Mouse (Mus musculus) small intestine, adult 2 months (tissue): ENCODE measurements around the gene Gm5269. TPM values are rescaled to one million over a fixed set of nuclear protein-coding genes. Genes with fewer than 3 reads are reported as not detected.

ENCODE experiments used
- H3K27ac ChIP-seq: fragments of 200-500 bp; 2 replicates; pipeline ENCODE4 v1.5.1; 2012; ENCODE audit warnings: low read depth, low read length, control low read depth, inconsistent platforms; ENCODE audit not compliant: insufficient read depth
- H3K27me3 ChIP-seq: fragments of 200-500 bp; 2 replicates; pipeline ENCODE4 v1.6.1; 2012; ENCODE audit warnings: mild to moderate bottlenecking, moderate library complexity, low read length, inconsistent platforms; ENCODE audit not compliant: control insufficient read depth, insufficient read depth
- H3K36me3 ChIP-seq: fragments of 200-500 bp; 2 replicates; pipeline ENCODE4 v1.6.1; 2012; ENCODE audit warnings: mild to moderate bottlenecking, low read length, control low read depth, inconsistent platforms; ENCODE audit not compliant: control insufficient read depth, insufficient read depth
- H3K4me1 ChIP-seq: fragments of 200-500 bp; 2 replicates; pipeline ENCODE4 v1.6.1; 2012; ENCODE audit warnings: low read length, inconsistent platforms, mixed read lengths; ENCODE audit not compliant: control insufficient read depth, insufficient read depth, insufficient read length
- H3K4me3 ChIP-seq: fragments of 200-500 bp; 2 replicates; pipeline ENCODE4 v1.5.1; 2012; ENCODE audit warnings: low read depth, mild to moderate bottlenecking, control low read depth, inconsistent platforms, low read length, moderate library complexity
- CTCF ChIP-seq: fragments of 200-500 bp; IDR thresholded peaks from 2 replicates; pipeline ENCODE4 v1.5.1; 2012; ENCODE audit warnings: low read depth, mild to moderate bottlenecking, control low read depth, inconsistent platforms, low read length, moderate library complexity, mixed read lengths; ENCODE audit not compliant: insufficient replicate concordance, insufficient read length; ENCODE audit errors: extremely low read depth
- POLR2A ChIP-seq: fragments of 200-500 bp; IDR thresholded peaks from 2 replicates; pipeline ENCODE4 v1.6.1; 2012; ENCODE audit warnings: low read depth, mild to moderate bottlenecking, control low read depth, inconsistent platforms, low read length, moderate library complexity
- WGBS: fragments of 180-500 bp; shearing (Covaris S2); methylation state at CpG from one replicate; pipeline ENCODE4 v1.1.7; 2018; 5-methylcytosine and 5-hydroxymethylcytosine counted together
- polyA plus RNA-seq: library from polyadenylated mRNA; depleted of rRNA; stranded (reverse); fragments of >200 nt; gene quantifications from 2 replicates; pipeline ENCODE4 v1.2.3, GENCODE M21; 2012

Gene Gm5269
- polyA plus RNA-seq, 1 experiment: not detected

GRCm38 (mm10) chr1:45923306-45923705 is 33.2 kb upstream of the Gm5269 start:
- 61% methylated on average over 4 of the region's 4 CpGs for WGBS
- Histone ChIP-seq H3K4me1 (0 out of 2 replicates have a peak, but pooled peaks cover 2% of the 10 kb centered on the region), H3K27ac (no peak overlapping the region), H3K36me3 (no peaks in the 10 kb centered on the region; the same call in 1 of the 2 replicates), H3K4me3 (no peak overlapping the region), H3K27me3 (0 out of 2 replicates have a peak, but pooled peaks cover 3% of the 10 kb centered on the region)
- TF ChIP-seq POLR2A (no peak), CTCF (no peak)

DNA sequence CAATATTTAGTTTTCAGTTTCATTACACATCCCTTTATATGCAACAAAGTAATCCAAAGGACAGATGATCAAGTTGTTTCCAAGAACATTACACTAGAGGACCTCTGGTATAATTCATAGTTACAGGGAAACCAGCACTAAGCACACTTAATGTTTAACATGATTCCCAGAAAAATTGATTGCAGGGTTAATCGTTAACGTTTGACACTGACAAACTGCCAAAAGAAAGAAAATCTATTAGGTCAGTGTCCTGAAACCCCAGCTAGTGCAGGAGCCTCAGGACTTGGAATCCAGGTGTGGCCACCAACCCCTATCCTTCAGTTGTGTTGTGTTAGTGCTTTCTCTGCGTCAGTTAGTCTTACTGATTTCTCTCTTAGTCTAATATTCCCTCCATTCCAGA is 30.6 kb upstream of the Gm5269 start:
- no peak for TF ChIP-seq CTCF
- no peak for TF ChIP-seq POLR2A
- Histone ChIP-seq H3K27ac (no peak overlapping the region), H3K27me3 (0 out of 2 replicates have a peak, but pooled peaks cover 3% of the 10 kb centered on the region), H3K4me1 (no peaks in the 10 kb centered on the region), H3K36me3 (peaks cover 2% of the 10 kb centered on the region; the same call in 1 of the 2 replicates), H3K4me3 (no peak overlapping the region)
- WGBS: 26% methylated on average over 3 of the region's 3 CpGs

- H3K27me3 ChIP-seq: 0 out of 2 replicates have a peak, but pooled peaks cover 3% of the 10 kb centered on the region
- no peak overlapping the region for H3K4me3 ChIP-seq
- peaks cover 4% of the 10 kb centered on the region for H3K36me3 ChIP-seq
- H3K4me1 ChIP-seq: no peaks in the 10 kb centered on the region
- 95% methylated on average over 1 of the region's 1 CpGs for WGBS
- H3K27ac ChIP-seq: no peak overlapping the region
- TF ChIP-seq POLR2A (no peak), CTCF (no peak)
Measured at GRCm38 (mm10) chr1:45919752-45920151, 29.7 kb upstream of the Gm5269 start.

GRCm38 (mm10) chr1:45917136-45917803 is 27.2 kb upstream of the Gm5269 start:
- no peaks in the 10 kb centered on the region for H3K27me3 ChIP-seq
- H3K4me3 ChIP-seq: no peak overlapping the region
- peaks cover 6% of the 10 kb centered on the region for H3K36me3 ChIP-seq
- TF ChIP-seq POLR2A (no peak), CTCF (no peak)
- H3K4me1 ChIP-seq: no peaks in the 10 kb centered on the region
- 67% methylated on average over 4 of the region's 4 CpGs for WGBS
- H3K27ac ChIP-seq: no peak overlapping the region

- no peak overlapping the region for H3K27ac ChIP-seq
- WGBS: 75% methylated on average over 3 of the region's 3 CpGs
- H3K27me3 ChIP-seq: no peaks in the 10 kb centered on the region
- no peaks in the 10 kb centered on the region for H3K4me1 ChIP-seq
- H3K4me3 ChIP-seq: no peak overlapping the region
- H3K36me3 ChIP-seq: peaks cover 11% of the 10 kb centered on the region
- TF ChIP-seq POLR2A: no peak
- no peak for TF ChIP-seq CTCF
Measured at GRCm38 (mm10) chr1:45916174-45916573, 26.1 kb upstream of the Gm5269 start.

GRCm38 (mm10) chr1:45914236-45914635 is 24.2 kb upstream of the Gm5269 start:
- TF ChIP-seq POLR2A (no peak), CTCF (no peak)
- peaks cover 11% of the 10 kb centered on the region for H3K36me3 ChIP-seq

DNA sequence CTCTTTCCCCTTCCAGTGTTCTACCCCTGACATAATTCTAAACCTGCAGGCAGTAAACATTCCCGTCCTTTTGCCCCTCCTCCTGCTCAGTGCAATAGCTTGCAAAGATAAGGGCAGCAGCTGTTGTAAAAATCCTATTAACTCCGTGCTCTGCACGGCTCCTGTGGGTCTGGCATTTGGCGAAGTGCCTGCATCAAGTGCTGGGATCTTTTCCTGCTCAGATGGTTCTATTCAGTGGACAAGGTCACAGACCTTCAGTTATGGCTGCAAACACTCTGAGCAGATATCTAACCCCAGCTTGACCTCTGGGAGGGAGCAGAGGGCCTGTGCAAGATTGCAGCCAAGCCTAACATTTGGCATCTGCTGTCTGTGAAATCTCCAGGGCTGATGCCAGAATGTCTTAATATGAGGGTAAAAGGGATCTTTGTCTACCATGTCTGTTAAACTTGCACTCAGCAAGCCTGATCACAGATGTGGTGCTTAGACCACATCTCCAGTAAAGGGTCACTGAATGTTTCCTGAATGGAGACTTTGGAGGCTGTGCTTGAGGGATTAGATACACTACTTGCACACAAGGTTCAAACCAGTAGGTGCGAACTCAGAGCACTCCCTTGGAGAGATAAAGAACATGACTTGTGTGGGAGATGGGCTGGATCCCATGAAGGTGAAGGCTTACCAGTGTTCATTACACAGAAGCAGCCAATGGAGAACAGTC is 15.2 kb upstream of the Gm5269 start:
- WGBS: 19% methylated on average over 5 of the region's 5 CpGs
- Histone ChIP-seq H3K4me3 (no peak overlapping the region), H3K4me1 (peaks cover 5% of the 10 kb centered on the region; the same call in 1 of the 2 replicates), H3K27ac (peak overlapping the region; percentile 6; the same call in 1 of the 2 replicates), H3K36me3 (no peaks in the 10 kb centered on the region), H3K27me3 (no peaks in the 10 kb centered on the region)
- TF ChIP-seq CTCF: no peak
- TF ChIP-seq POLR2A: no peak

More at GRCm38 (mm10) chr1:45914236-45914635, 24.2 kb upstream of the Gm5269 start:
- no peaks in the 10 kb centered on the region for H3K4me1 ChIP-seq
- no peaks in the 10 kb centered on the region for H3K27me3 ChIP-seq
- 83% methylated on average over 4 of the region's 4 CpGs for whole genome bisulfite sequencing
- no peak overlapping the region for H3K4me3 ChIP-seq
- H3K27ac ChIP-seq: no peak overlapping the region
